Mouse (Mus musculus) frontal cortex, adult 2 months (tissue): ENCODE data around the gene Znfx1. TPM values are rescaled to one million over a fixed set of nuclear protein-coding genes. Genes with fewer than 3 reads are reported as not detected.

Experiments
- DNase-seq, 2 experiments: peaks; one replicate each; pipeline ENCODE4 v3.0.0; 2022; ENCODE audit warnings: low spot score in 1 of 2; ENCODE audit errors: extremely low spot score in 1 of 2
- polyA plus RNA-seq: library from polyadenylated mRNA; depleted of rRNA; stranded (reverse); fragments of >200 nt; gene quantifications from 2 replicates; pipeline ENCODE4 v1.2.3, GENCODE M21; 2012; rRNA removed

Gene Znfx1
- polyA plus RNA-seq = 30.0 and 31.2 TPM in 2 replicates

DNA sequence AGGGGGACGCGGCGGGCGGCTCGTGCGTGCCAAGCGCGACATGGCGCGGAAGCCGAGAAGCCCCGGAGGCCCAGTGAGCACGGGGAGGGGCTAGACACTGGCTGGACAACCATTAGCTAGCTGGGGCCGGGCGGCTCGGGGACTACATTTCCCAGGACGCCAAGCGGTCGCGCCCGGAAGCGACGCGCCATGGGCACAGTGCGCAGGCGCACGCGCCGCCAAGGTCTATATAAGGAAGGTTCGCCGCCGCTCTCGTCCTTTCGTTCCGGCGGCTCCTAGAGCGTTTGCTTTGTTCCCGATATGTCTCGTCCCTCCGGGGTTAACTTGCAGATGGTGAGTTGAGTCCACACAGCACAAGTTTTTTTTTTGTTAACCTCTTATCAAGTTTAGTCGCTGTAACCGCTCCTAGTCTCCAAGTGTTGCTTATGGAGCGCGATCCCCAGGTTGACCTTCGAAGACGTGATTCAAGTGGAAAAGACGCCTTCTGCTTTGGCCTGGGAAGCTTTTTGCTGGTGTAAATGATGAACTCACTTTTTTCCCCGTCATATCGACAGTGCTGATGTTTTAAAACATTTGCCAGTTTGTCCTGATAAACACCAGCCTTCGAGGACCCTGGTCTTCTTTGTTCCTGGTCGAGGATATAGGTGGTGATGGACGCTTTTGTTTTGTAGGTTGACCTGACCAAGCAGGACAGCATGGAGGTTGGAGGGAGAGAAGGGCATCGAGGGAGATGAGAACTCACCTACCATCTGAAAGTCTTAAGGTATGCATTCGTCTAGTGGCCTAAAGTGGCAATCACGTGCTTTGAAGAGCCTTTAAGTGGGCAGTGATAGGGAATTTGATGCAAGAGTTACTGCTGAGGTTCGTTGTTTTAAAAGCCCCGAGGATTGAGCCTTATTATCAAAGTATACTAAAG is at the start of gene Znfx1:
TSS of gene Znfx1 (minus strand) at position 51 of the 916 bp plus-strand sequence.
- peak; percentile 89 to 97 for DNase-seq

- DNase-seq = no peak
Observed at GRCm38 (mm10) chr2:167112259-167112658, 49.4 kb upstream of the Znfx1 start.

GRCm38 (mm10) chr2:167109506-167109905 is 46.7 kb upstream of the Znfx1 start:
- DNase-seq = no peak

DNA sequence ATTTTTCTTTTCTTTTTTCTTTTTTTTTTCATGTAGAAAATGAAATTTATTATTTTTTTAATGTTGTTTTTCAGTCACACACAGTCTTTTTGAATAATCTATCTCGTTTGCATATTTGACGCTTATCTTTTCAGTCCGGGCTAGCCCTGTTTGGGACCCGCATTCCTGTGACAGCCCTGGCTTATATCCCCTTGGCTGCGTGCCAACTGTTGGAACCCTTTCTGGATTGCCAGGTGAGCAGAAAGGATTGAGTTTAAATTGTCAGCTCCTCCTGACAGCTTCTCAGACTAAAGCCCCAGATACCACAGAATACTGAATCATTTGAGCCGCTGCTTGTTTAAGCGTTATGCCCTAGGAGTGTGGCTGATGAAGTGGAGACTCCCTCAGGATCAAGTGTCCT is 40.7 kb upstream of the Znfx1 start:
- no peak for DNase-seq

DNA sequence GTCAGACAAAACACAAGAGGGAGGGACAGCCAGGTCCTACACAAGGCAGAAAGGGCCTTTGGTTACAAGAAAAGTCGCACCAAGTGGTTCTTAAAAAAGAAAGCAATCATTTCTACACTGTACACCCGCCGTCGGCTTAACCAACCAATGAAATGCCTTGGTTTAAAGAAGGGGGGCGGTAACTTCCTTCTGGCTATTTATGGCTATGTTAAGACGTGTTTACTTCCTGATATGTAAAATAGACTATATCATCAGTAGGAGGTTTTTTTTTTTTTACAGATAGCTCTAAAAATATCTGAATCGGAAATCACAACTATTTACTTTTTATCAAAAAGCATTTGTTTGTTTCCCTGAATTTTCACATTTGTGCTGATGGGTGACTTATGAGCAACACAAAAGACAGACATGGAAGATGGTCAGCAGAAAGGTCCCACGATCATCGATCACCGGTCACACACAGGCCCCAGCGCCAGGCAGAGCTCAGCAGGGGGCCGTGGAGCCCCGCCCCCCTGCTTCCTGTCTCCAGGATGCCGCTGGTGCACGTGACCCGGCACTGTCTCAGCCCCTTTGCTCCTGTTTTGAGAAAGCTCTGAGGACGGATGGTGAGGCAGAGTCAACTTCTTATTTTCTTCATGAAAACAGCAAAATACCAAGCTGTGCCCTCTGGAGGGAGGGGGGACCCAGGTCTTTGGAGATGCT is 39.1 kb upstream of the Znfx1 start:
- DNase-seq = no peak

DNA sequence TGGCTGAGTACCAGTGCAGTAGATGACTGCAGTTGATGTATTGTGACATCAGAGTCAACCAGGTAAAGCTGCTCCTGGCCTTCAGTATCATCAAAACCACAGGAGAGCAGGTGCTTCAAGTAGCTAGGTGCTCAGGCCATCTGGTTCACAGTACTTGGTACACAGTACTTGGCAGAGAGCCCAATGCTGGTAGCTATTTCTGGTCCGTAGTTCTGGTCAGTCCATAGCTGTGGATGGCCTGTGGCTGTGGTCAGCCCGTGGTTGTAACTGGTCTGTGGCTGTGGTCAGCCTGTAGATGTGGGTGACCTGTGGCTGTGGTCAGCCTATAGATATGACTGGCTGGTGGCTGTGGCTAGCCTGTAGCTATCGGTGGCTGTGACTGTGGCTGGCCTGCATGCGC is 31.9 kb upstream of the Znfx1 start:
- DNase-seq = no peak

DNA sequence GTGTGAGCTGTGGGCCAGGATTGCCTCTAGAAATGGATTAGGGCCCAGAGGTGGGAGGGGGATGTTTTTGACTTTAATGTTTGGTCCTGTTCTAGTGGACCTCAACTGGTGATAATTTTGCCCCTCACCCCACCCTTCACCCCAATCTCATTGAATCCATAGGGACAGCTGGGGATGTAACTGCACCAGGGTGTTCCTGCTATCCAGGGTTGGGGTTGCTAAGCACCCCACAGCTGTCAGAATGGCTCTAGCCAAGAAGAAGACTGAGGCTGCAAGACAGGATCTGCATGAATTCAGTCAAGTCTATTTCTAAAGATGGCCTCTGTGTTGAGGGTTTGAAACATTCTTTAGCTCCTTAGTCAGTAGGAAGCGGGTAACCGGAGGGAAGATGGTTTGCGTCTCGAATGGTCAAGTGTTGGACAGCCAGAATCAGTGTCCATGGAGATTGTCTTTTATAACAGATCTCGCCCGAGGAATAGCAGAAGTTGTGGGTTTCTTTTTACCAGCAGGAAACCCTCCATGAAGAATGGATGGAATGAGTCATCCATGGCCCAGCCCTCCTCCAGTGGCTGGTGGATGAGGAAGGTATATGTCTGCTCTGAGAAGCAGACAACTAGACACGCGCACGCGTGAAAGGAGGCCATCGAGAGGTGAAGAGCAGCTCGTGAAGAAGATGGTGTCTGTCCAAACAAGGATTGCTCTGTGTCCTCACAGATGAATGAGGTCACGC is 30.5 kb upstream of the Znfx1 start:
- DNase-seq = peak in 1 of 2 experiments; percentile 31

- no peak for DNase-seq
Observed at GRCm38 (mm10) chr2:167090271-167090670, 27.5 kb upstream of the Znfx1 start.

DNA sequence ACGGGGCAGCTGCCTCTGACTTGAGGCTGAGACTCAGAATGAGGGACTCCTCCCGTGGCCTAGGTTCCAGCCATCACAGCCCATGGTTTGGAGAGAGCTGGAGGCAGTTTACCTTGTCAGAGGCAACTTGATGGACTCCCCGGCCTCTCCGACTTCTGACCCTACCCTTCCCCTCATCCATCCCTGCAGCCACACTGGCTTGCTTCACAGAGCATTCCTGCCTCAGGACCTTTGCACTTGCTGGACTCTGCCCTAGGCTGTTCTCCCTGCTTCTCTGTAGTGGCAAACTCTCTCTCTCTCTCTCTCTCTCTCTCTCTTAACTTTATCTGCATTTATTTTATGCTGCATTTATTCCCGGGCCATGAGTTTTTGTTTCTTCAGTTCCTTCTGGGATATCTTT is 24.0 kb upstream of the Znfx1 start:
- DNase-seq = no peak

- no peak for DNase-seq
Observed at GRCm38 (mm10) chr2:167086092-167086491, 23.3 kb upstream of the Znfx1 start.

DNA sequence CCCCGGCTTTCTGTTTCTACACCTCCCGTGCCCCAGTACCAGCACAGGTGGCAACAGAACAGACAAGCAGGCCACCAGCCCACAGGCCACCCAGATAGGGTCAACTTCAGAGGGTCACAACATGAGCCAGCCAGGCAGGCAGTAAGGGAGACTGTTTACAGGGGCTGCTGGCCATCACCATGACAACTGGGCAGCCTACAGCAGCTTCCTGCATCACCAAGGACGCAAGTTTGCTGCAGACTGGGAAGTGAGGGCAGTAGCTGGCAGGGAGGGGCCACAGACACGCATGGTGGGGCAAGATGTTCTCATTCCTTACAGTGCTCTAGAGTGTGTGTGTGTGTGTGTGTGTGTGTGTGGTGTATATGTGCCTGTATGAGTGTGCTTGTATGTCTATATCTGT is 18.8 kb upstream of the Znfx1 start:
- DNase-seq = no peak

DNA sequence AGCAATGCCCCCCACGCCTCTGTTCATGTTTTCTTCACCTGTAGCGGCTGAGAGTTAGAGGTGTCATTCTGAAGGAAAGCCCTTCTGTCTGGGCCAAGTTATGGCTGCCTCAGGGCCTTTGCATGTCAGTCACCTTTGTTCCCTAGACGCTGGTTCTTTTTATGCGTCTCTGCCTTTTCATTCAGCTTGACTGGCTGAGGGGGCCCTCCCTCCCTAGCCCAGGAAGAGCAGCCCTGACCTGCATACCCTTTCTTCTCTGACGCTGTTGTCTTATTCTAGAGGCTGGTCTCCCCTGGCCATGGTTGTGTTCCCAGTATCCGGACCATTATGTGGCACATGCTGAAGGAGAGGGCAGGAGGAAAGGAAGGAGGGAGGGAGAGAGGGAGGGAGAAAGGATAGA is 18.3 kb upstream of the Znfx1 start:
- DNase-seq = no peak

- no peak for DNase-seq
Observed at GRCm38 (mm10) chr2:167080387-167080786, 17.6 kb upstream of the Znfx1 start.

- peak; percentile 83 to 87 for DNase-seq
Observed at GRCm38 (mm10) chr2:167079535-167080257, 16.9 kb upstream of the Znfx1 start.

DNA sequence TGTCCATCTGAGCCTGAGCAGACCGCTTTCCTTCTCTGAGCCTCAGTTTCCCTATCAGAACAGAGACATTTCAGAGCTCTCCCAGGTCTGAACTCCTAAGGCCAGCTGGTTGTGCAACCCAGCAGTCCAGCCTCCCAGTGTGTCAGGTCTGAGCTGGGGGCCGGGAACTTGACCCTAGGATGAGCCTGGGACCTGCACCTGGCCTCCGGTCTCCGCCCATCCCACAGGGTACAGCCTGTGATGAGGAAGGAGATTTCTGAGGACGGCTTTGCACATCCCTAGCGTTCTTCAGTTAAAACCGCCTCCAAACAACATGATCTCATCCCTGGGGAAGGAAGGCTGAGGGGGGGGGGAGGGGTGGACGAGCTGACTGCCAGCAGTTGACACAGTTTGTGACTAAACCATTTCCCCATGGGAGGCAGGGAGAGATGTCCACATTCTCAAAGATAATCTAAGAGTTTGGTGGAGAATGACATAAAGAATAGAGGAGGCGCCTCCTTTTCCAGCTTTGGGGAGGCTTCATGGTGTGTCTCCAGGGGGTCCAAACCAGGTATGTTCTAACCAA is 16.2 kb upstream of the Znfx1 start:
- DNase-seq = peak in 1 of 2 experiments; percentile 64

DNA sequence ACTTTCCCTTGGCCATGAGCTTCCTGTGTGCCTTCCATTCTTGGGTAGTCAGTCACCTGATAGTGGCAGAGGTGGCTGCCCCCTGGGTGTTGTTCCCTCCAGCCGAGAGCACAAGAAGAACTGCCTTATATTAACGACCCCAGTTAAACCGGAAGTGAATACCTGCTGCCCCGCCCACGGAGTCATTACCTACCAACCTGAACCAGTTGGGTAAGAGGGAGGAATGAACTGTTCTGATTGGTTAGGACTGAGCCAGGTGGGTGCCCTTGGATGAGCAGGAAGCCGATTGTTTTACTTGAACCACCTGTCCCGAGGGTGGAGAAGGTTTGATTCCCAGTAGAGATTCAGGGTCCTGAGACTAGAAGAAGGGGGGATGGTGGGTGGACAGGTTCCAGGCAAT is 15.7 kb upstream of the Znfx1 start:
- DNase-seq = no peak

DNA sequence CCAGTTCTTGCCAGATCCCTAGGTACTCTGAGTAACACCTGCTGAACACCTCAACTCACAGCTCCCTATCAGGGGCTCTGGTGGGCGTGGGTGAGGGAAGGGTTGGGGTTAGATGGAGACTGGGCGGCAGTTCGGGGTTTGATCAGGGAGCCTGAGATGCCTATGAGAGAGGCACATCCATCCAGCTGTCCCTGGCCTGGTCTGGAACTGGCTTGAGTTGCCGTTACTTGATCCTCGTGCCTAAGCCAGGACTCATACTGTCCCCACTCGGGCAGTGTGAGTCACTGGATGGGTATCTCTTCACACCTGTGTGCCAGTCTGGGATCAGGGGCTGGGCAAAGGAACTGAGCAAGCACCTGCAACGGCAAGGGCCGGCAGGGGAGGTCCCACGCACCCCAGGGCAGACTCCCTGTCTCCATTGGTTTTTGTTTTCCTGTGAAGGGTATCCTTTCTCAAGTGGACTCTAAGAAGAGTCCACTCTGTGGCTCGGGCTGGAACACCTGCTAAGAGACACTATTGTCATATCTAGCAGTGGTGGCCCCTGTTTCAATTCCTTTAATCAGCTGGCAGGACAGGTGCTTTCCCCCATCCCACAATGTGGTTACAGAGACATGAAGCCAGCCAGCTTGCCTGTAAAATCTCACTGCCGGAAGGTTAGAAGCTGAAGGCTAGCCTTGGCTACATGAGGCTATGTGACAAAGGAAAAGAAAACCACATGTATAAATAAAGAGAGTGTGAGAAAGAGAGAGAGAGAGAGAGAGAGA is 14.6 kb upstream of the Znfx1 start:
- no peak for DNase-seq

DNA sequence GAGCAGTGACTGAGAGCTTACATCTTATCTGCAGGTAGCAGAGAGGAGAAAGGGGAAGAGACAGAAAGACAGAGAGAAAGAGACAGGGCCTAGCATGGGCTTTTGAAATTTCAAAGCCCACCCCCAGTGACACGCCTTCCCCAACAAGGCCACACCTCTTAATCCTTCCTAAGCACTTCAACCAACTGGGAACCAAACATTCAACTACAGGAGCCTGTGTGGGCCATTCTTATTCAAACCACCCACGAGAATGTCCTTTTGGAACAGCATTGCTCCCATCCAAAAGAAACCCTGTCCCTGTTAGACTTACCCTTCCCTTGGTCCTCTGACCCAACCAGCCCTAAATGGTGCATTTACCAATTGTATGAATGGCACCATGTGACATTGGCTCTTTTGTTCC is 13.9 kb upstream of the Znfx1 start:
- DNase-seq = no peak

GRCm38 (mm10) chr2:167076352-167076751 is 13.5 kb upstream of the Znfx1 start:
- DNase-seq = no peak
